Mouse (Mus musculus): Measurements from ENCODE around the gene Vars.

Gene Vars

DNA sequence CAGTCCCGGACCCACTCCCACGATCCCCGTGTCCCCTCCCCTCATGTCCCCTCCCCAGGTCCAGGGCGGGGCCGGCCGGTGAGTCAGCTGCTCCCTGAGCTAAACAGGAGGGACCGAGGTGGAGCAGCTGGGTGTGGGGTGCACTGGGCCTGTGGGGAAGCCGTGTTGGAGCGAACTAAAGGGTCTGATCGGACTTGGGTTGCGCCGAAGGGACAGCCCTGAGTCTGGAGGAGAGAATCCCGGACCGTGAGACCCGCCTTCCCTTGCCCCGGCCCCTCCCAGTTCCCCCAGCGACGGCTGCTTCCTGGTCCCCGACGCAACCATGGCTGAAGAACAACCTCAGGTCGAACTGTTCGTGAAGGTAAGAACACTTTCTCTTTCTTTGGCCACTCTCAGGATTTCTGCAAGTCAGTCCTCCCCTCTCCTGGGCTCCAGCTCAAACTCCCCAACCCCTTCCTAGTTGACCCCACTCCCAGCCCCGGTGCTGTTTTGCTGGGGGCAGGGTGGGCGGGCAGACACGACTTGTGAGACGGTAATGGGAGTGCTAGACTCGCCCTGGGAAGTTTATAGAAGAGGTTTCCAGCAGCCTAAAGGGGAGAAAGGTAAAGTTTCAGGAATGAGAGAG lies 49.5 kb downstream of the Vars start:
- Histone ChIP-seq H3K36me3 (ENCODE audit: control insufficient read depth, insufficient read depth, low read length, poor library complexity, severe bottlenecking) (peaks cover 17% of the 10 kb centered on the region), H3K27me3 (ENCODE audit: control insufficient read depth, insufficient read depth, low read length, poor library complexity, severe bottlenecking) (no peaks in the 10 kb centered on the region)
- peak; percentile 61 for DNase-seq (ENCODE audit: low read depth, low spot score)

DNA sequence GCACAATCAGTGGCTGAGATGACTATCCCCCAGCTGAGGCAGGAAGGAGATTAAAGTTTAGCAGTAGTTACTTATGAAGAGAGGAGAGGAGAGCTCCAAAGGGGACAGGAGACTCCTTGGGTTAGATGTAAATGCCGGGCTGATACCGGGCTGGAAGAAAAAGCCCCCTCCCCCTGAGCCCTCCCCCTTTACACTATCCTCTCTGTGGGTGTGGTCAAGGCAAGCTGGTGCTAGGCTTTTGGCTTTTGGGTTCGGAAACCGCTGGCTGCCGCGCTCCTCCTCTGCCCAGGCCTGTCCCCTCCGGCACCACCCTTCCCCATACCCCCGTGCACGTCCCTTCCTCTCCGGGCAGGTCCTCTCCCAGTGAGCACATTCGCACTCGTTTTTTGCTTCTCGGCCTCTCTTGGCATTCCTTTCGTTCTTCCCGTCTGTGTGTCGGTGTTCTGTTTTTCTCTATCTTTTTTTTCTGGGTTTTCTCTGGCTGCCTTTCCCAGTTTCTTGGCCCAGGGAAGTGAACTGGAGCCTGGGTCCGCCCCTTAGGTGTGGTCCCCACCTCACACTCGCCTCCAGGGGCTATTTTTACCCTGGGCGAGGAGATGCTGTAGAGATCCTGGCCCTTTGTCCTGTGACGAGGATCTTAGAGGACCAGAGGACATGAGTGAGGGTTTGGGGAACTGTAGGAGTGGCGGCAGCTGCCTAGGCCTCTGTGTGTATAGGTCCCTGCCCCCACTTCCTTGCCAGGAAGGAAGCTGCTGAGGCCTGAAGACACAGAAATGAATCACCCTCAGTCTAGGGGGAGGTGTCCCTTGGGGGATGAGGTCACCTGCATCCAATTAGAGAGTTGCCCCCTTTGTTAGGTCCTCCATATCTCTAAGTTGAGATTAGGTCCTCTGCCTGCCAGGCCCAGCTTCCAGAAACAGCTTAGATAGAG lies 50.6 kb downstream of the Vars start:
- H3K36me3 ChIP-seq (ENCODE audit: control insufficient read depth, insufficient read depth, low read length, poor library complexity, severe bottlenecking), result peaks cover 20% of the 10 kb centered on the region
- H3K27me3 ChIP-seq (ENCODE audit: control insufficient read depth, insufficient read depth, low read length, poor library complexity, severe bottlenecking), result no peaks in the 10 kb centered on the region
- DNase-seq (ENCODE audit: low read depth, low spot score), result peak; percentile 91

DNA sequence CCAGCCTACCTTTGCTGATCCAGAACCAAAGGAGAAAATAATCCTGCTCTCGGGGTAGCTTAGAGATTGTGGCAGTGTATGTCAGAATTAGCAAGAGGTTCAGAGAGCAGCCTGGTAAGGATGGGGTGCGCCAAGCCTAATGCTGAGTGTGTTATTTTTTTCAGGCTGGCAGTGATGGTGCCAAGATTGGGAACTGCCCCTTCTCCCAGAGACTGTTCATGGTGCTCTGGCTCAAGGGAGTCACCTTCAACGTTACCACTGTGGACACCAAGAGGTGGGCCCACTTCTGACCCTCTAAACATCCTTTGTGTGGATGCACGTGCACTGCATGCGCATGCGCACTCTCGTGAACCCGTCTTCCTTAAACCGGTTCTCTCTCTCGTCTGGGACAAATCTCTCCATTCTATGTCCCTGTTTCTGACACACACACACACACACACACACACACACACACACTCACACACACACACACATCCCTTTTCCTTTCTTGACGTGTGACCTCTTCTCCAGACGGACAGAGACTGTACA lies 51.5 kb downstream of the Vars start:
- Histone ChIP-seq H3K27me3 (ENCODE audit: control insufficient read depth, insufficient read depth, low read length, poor library complexity, severe bottlenecking) (no peaks in the 10 kb centered on the region), H3K36me3 (ENCODE audit: control insufficient read depth, insufficient read depth, low read length, poor library complexity, severe bottlenecking) (peaks cover 20% of the 10 kb centered on the region)
- no peak for DNase-seq (ENCODE audit: low read depth, low spot score)

DNA sequence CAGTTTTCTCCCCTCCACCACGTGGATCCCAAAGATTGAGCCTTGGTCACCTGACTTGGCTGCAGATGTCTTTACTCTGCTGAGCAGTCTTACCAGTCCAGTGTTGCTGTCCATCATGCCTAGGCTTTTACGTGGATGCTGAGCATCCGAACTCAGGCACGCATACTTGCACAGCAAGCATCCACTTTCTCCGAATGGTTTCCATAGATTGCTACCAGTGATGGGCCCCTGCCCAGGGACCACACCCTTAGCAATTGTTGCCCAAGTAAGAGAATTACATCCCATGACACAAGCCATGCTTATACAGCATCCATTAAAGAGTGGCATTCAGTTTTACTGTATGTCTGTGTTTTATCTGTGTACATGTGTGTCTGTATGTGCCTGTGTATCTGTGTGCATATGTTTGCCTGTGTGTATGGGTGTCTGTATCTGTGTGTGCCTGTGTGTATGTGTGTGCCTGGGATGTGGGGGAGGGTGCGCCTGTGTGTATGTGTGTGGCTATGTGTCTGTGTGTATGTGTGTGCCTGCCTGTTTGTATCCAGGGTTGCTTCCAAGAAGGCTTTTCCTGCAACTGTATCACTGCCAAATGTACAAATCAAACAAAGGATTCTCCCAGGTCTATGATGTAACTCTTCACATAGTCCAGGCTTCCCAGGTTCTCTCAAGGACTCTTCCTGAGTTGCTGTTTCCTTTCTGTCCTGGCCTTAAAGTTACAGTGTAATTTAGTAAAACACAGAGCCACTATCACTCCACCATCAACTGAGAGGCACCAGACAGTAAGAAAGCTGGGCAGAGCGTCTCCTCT lies 55.1 kb downstream of the Vars start:
- H3K27me3 ChIP-seq (ENCODE audit: control insufficient read depth, insufficient read depth, low read length, poor library complexity, severe bottlenecking), result no peaks in the 10 kb centered on the region
- peaks cover 24% of the 10 kb centered on the region for H3K36me3 ChIP-seq (ENCODE audit: control insufficient read depth, insufficient read depth, low read length, poor library complexity, severe bottlenecking)
- no peak for DNase-seq (ENCODE audit: low read depth, low spot score)

DNA sequence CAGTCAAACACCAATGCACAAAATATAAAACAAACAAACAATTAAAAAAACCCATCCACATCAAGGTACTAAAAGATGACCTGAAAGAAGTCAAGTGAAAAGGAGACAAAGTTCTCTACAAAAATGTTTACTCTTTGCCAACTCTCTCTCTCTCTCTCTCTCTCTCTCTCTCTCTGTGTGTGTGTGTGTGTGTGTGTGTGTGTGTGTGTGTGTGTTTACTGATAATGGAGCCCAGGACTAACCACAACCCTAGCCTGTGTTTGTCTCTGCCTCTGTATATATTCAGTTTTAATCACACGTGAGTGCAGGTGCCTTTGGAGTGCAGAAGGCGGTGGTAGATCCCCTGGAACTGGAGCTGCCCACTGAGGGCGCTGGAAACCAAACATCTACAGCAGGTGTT lies 56.3 kb downstream of the Vars start:
- H3K36me3 ChIP-seq (ENCODE audit: control insufficient read depth, insufficient read depth, low read length, poor library complexity, severe bottlenecking), result peaks cover 24% of the 10 kb centered on the region
- H3K27me3 ChIP-seq (ENCODE audit: control insufficient read depth, insufficient read depth, low read length, poor library complexity, severe bottlenecking), result no peaks in the 10 kb centered on the region
- DNase-seq (ENCODE audit: low read depth, low spot score), result no peak

DNA sequence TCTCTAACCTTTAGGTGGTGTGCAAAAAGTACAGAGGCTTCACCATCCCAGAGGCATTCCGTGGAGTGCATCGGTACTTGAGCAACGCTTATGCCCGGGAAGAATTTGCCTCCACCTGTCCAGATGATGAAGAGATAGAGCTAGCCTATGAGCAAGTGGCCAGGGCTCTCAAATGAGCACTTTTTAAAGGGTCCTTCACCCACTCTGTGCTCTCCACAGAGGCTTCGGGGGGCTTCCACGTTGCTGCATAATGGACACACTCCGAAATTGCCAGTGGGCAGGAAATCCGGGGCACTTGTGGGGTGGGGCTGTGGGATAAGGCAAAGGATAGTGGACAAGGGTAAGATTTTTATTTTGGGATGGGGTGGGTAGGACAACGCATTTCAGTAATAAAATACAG lies 57.5 kb downstream of the Vars start:
- no peak for DNase-seq (ENCODE audit: low read depth, low spot score)
- H3K36me3 ChIP-seq (ENCODE audit: control insufficient read depth, insufficient read depth, low read length, poor library complexity, severe bottlenecking), result peaks cover 19% of the 10 kb centered on the region
- no peaks in the 10 kb centered on the region for H3K27me3 ChIP-seq (ENCODE audit: control insufficient read depth, insufficient read depth, low read length, poor library complexity, severe bottlenecking)

DNA sequence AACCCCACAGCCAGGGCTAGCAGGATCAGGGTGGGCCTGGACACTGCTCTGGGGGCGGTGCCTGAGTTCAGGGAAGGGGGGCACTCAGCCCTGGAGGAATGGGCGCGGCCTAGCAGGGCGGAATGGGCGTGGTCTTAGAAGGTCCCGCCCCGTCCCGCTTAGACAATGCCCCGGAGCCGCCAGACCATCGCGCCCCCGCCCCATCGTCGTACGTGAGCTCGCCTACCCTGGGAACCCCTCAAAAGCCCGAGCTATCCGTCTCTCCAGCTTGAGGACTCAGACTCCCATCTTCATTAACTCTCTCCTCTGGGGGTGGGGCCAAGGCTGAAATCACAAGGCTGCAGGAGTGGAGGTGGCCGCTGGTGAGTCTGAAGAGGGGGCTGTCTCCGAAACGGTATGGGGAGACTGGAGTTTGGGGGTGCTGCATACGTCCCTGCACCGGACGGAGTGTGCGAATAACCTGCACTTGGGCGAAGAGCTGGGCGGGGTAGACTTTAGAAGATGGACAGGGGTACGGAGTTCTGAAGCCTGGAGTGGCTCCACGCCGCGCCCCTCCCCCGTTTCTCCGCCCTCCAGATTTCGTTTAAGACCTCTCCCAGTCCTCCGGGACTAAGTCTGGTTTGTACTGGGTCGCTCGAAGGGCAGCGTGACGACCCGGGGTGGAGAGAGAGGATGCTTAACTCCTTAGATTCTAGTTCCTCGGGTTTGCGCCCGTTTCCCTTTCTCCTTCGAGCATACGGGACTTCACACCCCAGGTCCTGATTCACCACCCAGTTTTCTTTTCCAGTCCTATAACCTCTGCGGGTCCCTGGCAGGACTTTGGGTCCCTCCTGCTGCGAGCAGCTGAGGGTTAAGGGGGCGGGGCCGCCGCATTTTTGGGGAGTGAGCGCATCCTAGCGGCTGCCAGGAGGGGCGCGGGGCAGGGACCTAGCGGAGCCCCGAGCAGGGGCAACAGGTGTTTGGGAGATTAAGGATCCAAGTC lies 58.4 kb downstream of the Vars start, which contains the start of gene Ddah2:
Gene Ddah2 (plus strand): TSS at position 125 of the 982 bp plus-strand sequence.
- DNase-seq (ENCODE audit: low read depth, low spot score), result peak; percentile 86
- Histone ChIP-seq H3K36me3 (ENCODE audit: control insufficient read depth, insufficient read depth, low read length, poor library complexity, severe bottlenecking) (peaks cover 11% of the 10 kb centered on the region), H3K27me3 (ENCODE audit: control insufficient read depth, insufficient read depth, low read length, poor library complexity, severe bottlenecking) (no peaks in the 10 kb centered on the region)

DNA sequence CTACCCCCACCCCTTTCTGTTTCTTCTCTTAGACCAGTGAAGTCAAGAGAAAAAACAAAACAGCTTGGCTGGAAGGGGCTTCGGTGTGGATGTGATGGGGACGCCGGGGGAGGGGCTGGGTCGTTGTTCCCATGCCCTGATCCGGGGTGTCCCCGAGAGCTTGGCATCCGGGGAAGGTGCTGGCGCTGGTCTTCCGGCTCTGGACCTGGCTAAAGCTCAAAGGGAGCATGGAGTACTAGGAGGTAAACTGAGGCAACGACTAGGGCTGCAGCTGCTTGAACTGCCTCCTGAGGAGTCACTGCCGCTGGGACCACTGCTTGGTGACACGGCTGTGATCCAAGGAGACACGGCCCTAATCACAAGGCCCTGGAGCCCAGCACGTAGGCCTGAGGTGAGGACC lies 59.3 kb downstream of the Vars start:
- Histone ChIP-seq H3K36me3 (ENCODE audit: control insufficient read depth, insufficient read depth, low read length, poor library complexity, severe bottlenecking) (peaks cover 8% of the 10 kb centered on the region), H3K27me3 (ENCODE audit: control insufficient read depth, insufficient read depth, low read length, poor library complexity, severe bottlenecking) (no peaks in the 10 kb centered on the region)
- no peak for DNase-seq (ENCODE audit: low read depth, low spot score)

DNA sequence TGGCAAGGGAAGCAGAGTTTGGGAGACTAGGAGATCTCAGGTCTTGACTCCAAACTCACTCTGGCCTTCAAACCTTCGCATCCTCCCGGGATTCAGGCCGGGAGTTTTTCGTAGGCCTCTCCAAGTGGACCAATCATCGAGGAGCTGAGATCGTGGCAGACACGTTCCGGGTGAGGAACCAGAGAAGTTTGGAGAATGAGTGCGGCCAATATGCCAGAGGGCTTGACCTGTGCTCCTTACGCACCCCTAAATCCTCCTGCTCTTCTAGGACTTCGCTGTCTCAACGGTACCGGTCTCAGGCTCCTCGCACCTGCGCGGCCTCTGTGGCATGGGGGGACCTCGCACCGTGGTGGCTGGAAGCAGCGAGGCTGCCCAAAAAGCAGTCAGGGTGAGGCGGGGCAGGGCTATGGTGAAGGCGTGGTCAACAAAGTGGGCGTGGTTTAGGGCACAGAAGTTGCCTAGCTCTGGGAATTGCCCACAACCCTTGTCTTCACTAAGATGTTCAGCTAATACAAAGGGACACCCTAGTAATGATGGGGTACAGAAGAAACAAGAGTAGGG lies 60.0 kb downstream of the Vars start:
- no peak for DNase-seq (ENCODE audit: low read depth, low spot score)
- H3K27me3 ChIP-seq (ENCODE audit: control insufficient read depth, insufficient read depth, low read length, poor library complexity, severe bottlenecking), result no peaks in the 10 kb centered on the region
- H3K36me3 ChIP-seq (ENCODE audit: control insufficient read depth, insufficient read depth, low read length, poor library complexity, severe bottlenecking), result peaks cover 5% of the 10 kb centered on the region

DNA sequence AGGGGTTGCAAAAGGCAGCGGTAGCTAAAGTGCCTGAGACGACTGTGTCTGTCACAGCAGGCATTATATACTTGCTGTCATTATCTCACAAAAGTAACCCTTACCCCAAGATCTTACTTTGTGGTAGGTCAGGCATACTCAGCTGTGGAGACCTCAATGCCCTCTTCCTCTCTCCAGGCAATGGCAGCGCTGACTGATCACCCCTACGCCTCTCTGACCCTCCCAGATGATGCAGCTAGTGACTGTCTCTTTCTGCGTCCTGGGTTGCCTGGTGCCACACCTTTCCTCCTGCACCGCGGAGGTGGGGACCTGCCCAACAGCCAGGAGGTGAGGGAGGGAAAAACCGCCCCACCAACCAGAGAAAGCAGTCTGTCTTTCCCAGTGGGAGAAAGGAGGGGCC lies 60.5 kb downstream of the Vars start:
- H3K27me3 ChIP-seq (ENCODE audit: control insufficient read depth, insufficient read depth, low read length, poor library complexity, severe bottlenecking), result no peaks in the 10 kb centered on the region
- DNase-seq (ENCODE audit: low read depth, low spot score), result no peak
- H3K36me3 ChIP-seq (ENCODE audit: control insufficient read depth, insufficient read depth, low read length, poor library complexity, severe bottlenecking), result peaks cover 5% of the 10 kb centered on the region

DNA sequence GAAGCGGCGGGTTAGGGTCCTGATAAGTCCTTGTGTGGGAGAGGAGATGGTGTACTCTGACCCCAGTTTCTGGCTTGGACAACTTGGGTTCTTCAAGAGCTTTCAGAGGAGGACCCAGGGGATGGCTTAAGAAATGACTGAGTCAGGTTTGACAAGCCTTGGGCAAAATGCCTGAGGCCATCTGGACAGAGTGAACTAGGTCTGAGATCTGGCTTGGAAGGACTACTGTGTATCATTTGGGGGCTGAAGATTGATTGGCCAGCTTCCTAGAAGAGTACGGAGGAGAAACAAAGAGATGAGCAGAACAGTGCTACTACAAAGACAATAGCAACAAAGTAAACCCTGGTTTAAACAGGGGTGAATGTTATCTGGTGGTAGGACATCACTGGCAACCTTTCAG lies 62.7 kb downstream of the Vars start:
- no peak for DNase-seq (ENCODE audit: low read depth, low spot score)
- Histone ChIP-seq H3K27me3 (ENCODE audit: control insufficient read depth, insufficient read depth, low read length, poor library complexity, severe bottlenecking) (no peaks in the 10 kb centered on the region), H3K36me3 (ENCODE audit: control insufficient read depth, insufficient read depth, low read length, poor library complexity, severe bottlenecking) (no peaks in the 10 kb centered on the region; the same call in 1 of the 2 replicates)

DNA sequence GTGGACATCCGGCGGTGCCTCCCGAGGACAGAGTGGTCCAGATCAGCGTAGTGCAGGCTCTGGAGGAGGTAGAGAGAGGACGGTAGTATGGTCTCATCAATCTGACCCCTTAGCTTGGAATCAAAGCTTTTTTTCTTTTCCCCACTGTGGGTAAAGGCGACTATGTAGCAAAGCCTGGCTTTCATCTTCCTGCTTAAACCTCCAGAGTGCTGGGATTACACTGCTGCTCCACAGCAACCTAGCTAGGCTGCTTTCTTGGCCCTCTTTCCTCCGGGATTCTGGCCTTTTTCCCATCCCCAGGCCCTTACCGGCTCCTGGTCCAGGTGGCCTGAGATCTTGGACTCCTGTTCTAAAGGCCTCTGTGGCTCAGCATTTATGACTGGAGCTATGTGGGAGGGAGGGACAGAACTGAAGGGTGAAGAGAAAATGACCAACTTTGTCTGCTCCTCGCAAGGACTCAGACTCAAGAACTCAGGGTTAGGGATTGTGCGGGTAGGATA lies 63.6 kb downstream of the Vars start:
- Histone ChIP-seq H3K36me3 (ENCODE audit: control insufficient read depth, insufficient read depth, low read length, poor library complexity, severe bottlenecking) (no peaks in the 10 kb centered on the region), H3K27me3 (ENCODE audit: control insufficient read depth, insufficient read depth, low read length, poor library complexity, severe bottlenecking) (no peaks in the 10 kb centered on the region)
- no peak for DNase-seq (ENCODE audit: low read depth, low spot score)

All from splenic B cell, adult 2 months (primary cell).